Mouse (Mus musculus) heart, adult 8-10 months (tissue): ENCODE measurements around the gene Gm28551. TPM values are rescaled to one million over a fixed set of nuclear protein-coding genes. Genes with fewer than 3 reads are reported as not detected.
"Not testable (repeated sequence)": the region's sequence is repeated elsewhere in the genome, so short reads cannot be mapped to it uniquely, and the experiment has no call there.

Source experiments
- DNase-seq: peaks from one replicate; pipeline ENCODE4 v3.0.0; 2022; ENCODE audit warnings: low spot score
- total RNA-seq, 4 experiments: library from RNA; stranded (reverse); gene quantifications; 2 replicates each; pipeline ENCODE4 v1.2.4; 2022

The Gm28551 gene
- under 1 TPM in 1 of 4 experiments, not detected in 3; 0.25 TPM for total RNA-seq

- peak; percentile 99 for DNase-seq
These were observed at the start of gene Gm28551, which contains the start of the genes Asdurf and Asnsd1 for GRCm38 (mm10) chr1:53352327-53353261. TSS of gene Gm28551 (minus strand) at chr1:53352667. TSS of gene Asdurf (minus strand) at chr1:53352619. TSS of gene Asnsd1 (minus strand) at chr1:53352752.

GRCm38 (mm10) chr1:53393936-53394760 lies 41.7 kb upstream of the Gm28551 start:
- DNase-seq, result peak; percentile 2

GRCm38 (mm10) chr1:53388762-53389161 lies 36.3 kb upstream of the Gm28551 start:
- DNase-seq, result no peak

GRCm38 (mm10) chr1:53384085-53384688 lies 31.7 kb upstream of the Gm28551 start:
- no peak for DNase-seq

- DNase-seq, result no peak
These were observed 25.3 kb upstream of the Gm28551 start for GRCm38 (mm10) chr1:53377731-53378130.

GRCm38 (mm10) chr1:53375965-53376364 lies 23.5 kb upstream of the Gm28551 start:
- not testable (repeated sequence) for DNase-seq

- no peak for DNase-seq
These were observed 6.5 kb upstream of the Gm28551 start for GRCm38 (mm10) chr1:53358988-53359387.

GRCm38 (mm10) chr1:53341071-53341470 lies 11.4 kb downstream of the Gm28551 start:
- DNase-seq, result no peak

GRCm38 (mm10) chr1:53337403-53337802 lies 15.1 kb downstream of the Gm28551 start:
- DNase-seq, result not testable (repeated sequence)

GRCm38 (mm10) chr1:53335465-53335864 lies 17.0 kb downstream of the Gm28551 start:
- DNase-seq, result no peak

GRCm38 (mm10) chr1:53333527-53333926 lies 18.9 kb downstream of the Gm28551 start:
- not testable (repeated sequence) for DNase-seq

- DNase-seq, result no peak
These were observed 27.5 kb downstream of the Gm28551 start for GRCm38 (mm10) chr1:53324827-53325494.

GRCm38 (mm10) chr1:53324277-53324676 lies 28.2 kb downstream of the Gm28551 start:
- DNase-seq, result no peak

- DNase-seq, result no peak
These were observed 29.2 kb downstream of the Gm28551 start for GRCm38 (mm10) chr1:53323254-53323653.

GRCm38 (mm10) chr1:53321662-53322344 lies 30.7 kb downstream of the Gm28551 start:
- no peak for DNase-seq

- DNase-seq, result peak; percentile 85
These were observed 39.2 kb downstream of the Gm28551 start, which contains the start of gene Osgepl1 for GRCm38 (mm10) chr1:53312989-53313967. TSS of gene Osgepl1 (plus strand) at chr1:53313624.

- DNase-seq, result no peak
These were observed 52.0 kb downstream of the Gm28551 start for GRCm38 (mm10) chr1:53300506-53300905.

- DNase-seq, result peak; percentile 95
These were observed 55.7 kb downstream of the Gm28551 start, which contains the start of the genes Pms1, Ormdl1 and Gm28778 for GRCm38 (mm10) chr1:53296581-53297383. TSS of gene Pms1 (minus strand) at chr1:53297018. TSS of gene Ormdl1 (plus strand) at chr1:53297095. TSS of gene Gm28778 (plus strand) at chr1:53297111.
